Mouse (Mus musculus): ENCODE data around the gene Pecr.

The Pecr gene

GRCm38 (mm10) chr1:72293869-72294663, 10.0 kb upstream of the Pecr start:
- CTCF ChIA-PET, result no interaction called here
- POLR2A ChIA-PET, result interaction anchor here in 3 of 4 experiments (0.7 to 1.9 kb wide), 9 partner anchors 9 to 69 kb away, joined by 3 to 11 read pairs (median 3); partner anchors contain the start of genes Pecr (in 1 of the 3) and Tmem169 (in 1 of the 3)

- ChIA-PET CTCF (no interaction called here), POLR2A (interaction anchor here in 2 of 4 experiments (0.5 to 1.2 kb wide), 3 partner anchors 14 to 48 kb away, joined by 3 to 4 read pairs (median 3); no protein-coding TSS in a partner anchor)
Measured at GRCm38 (mm10) chr1:72291925-72292324, 7.8 kb upstream of the Pecr start.

GRCm38 (mm10) chr1:72291421-72291820, 7.3 kb upstream of the Pecr start:
- POLR2A ChIA-PET, result interaction anchor here in 1 of 4 experiments (1.2 to 1.9 kb wide), 2 partner anchors 16 to 47 kb away, joined by 3 to 7 read pairs; partner anchors contain the start of gene Xrcc5
- CTCF ChIA-PET, result no interaction called here

GRCm38 (mm10) chr1:72290896-72291295, 6.8 kb upstream of the Pecr start:
- ChIA-PET POLR2A (interaction anchor here in 3 of 4 experiments (0.8 to 1.9 kb wide), 4 partner anchors 17 to 36 kb away, joined by 4 to 10 read pairs (median 6); partner anchors contain the start of gene Xrcc5 (in 1 of the 3)), CTCF (no interaction called here)

- ChIA-PET CTCF (interaction anchor here in 1 of 4 experiments (1.0 kb wide), 1 partner anchor 15 kb away, joined by 4 read pairs; no protein-coding TSS in a partner anchor), POLR2A (interaction anchor here in 2 of 4 experiments (1.3 to 5.8 kb wide), 3 partner anchors 16 to 32 kb away, joined by 3 to 78 read pairs (median 3); no protein-coding TSS in a partner anchor)
Measured at GRCm38 (mm10) chr1:72288527-72289150, 4.5 kb upstream of the Pecr start.

- POLR2A ChIA-PET, result interaction anchor here (0.7 to 5.8 kb wide), 8 partner anchors 11 to 44 kb away, joined by 3 to 78 read pairs (median 4); partner anchors contain the start of gene Xrcc5 (in 1 of the 4)
- CTCF ChIA-PET, result interaction anchor here in 2 of 4 experiments (0.5 to 1.0 kb wide), 2 partner anchors 16 to 139 kb away, joined by 4 to 6 read pairs; no protein-coding TSS in a partner anchor
Measured at GRCm38 (mm10) chr1:72287893-72288292, 3.8 kb upstream of the Pecr start.

- POLR2A ChIA-PET, result interaction anchor here (0.5 to 5.8 kb wide), 12 partner anchors 10 to 105 kb away, joined by 3 to 78 read pairs (median 4); no protein-coding TSS in a partner anchor
- CTCF ChIA-PET, result interaction anchor here in 1 of 4 experiments (0.5 kb wide), 1 partner anchor 428 kb away, joined by 5 read pairs; no protein-coding TSS in a partner anchor
Measured at GRCm38 (mm10) chr1:72286904-72287303, 2.8 kb upstream of the Pecr start.

GRCm38 (mm10) chr1:72284539-72284938, 425 bp upstream of the Pecr start:
- CTCF ChIA-PET, result interaction anchor here (0.6 to 2.1 kb wide), 6 partner anchors 29 to 171 kb away, joined by 3 to 9 read pairs (median 4); no protein-coding TSS in a partner anchor
- POLR2A ChIA-PET, result interaction anchor here (0.6 to 5.8 kb wide), 65 partner anchors 9 to 572 kb away, joined by 3 to 78 read pairs (median 5); partner anchors contain the start of genes Xrcc5 (in 3 of the 4), Mreg (in 1 of the 4), Rpl37a (in 1 of the 4) and Smarcal1 (in 1 of the 4)

- CTCF ChIA-PET, result no interaction called here
- POLR2A ChIA-PET, result interaction anchor here in 3 of 4 experiments (0.6 to 4.1 kb wide), 9 partner anchors 21 to 50 kb away, joined by 3 to 27 read pairs (median 16); no protein-coding TSS in a partner anchor
Measured at GRCm38 (mm10) chr1:72282604-72283003, 1.5 kb downstream of the Pecr start.

GRCm38 (mm10) chr1:72278085-72278484, 6.0 kb downstream of the Pecr start:
- CTCF ChIA-PET, result interaction anchor here in 1 of 4 experiments (0.6 kb wide), 1 partner anchor 25 kb away, joined by 4 read pairs; no protein-coding TSS in a partner anchor

GRCm38 (mm10) chr1:72263099-72263498, 21.0 kb downstream of the Pecr start:
- ChIA-PET POLR2A (interaction anchor here in 3 of 4 experiments (0.7 to 6.7 kb wide), 14 partner anchors 7 to 46 kb away, joined by 3 to 79 read pairs (median 4); partner anchors contain the start of genes Pecr (in 1 of the 3) and Tmem169 (in 1 of the 3)), CTCF (no interaction called here)

More at GRCm38 (mm10) chr1:72278085-72278484, 6.0 kb downstream of the Pecr start:
- POLR2A ChIA-PET, result interaction anchor here in 3 of 4 experiments (0.9 to 3.2 kb wide), 14 partner anchors 9 to 528 kb away, joined by 3 to 23 read pairs (median 4); no protein-coding TSS in a partner anchor

GRCm38 (mm10) chr1:72256381-72257256, 27.5 kb downstream of the Pecr start:
- ChIA-PET CTCF (interaction anchor here in 2 of 4 experiments (0.6 kb wide), 2 partner anchors 11 to 464 kb away, joined by 3 to 6 read pairs; no protein-coding TSS in a partner anchor), POLR2A (interaction anchor here (0.5 to 67.4 kb wide), 55 partner anchors 8 to 617 kb away, joined by 3 to 4494 read pairs (median 13); partner anchors contain the start of genes Pecr (in 3 of the 4), Tmem169 (in 3 of the 4), Xrcc5 (in 3 of the 4) and Mreg (in 2 of the 4))

GRCm38 (mm10) chr1:72255854-72256175, 28.3 kb downstream of the Pecr start:
- POLR2A ChIA-PET, result interaction anchor here (0.6 to 67.4 kb wide), 76 partner anchors 8 to 617 kb away, joined by 3 to 4494 read pairs (median 8); partner anchors contain the start of genes Pecr (in 4 of the 4), Tmem169 (in 4 of the 4), Xrcc5 (in 3 of the 4) and Mreg (in 1 of the 4)
- CTCF ChIA-PET, result interaction anchor here in 1 of 4 experiments (1.2 kb wide), 1 partner anchor 23 kb away, joined by 4 read pairs; no protein-coding TSS in a partner anchor

GRCm38 (mm10) chr1:72255062-72255853, 28.9 kb downstream of the Pecr start:
- ChIA-PET CTCF (interaction anchor here in 2 of 4 experiments (0.6 to 1.2 kb wide), 3 partner anchors 22 to 597 kb away, joined by 3 to 5 read pairs (median 4); partner anchors contain the start of gene Xrcc5 (in 1 of the 2)), POLR2A (interaction anchor here (0.6 to 67.4 kb wide), 101 partner anchors 8 to 1607 kb away, joined by 3 to 4494 read pairs (median 6); partner anchors contain the start of genes Pecr (in 4 of the 4), Tmem169 (in 4 of the 4), Mreg (in 3 of the 4) and Xrcc5 (in 3 of the 4))

- POLR2A ChIA-PET, result interaction anchor here (0.6 to 67.4 kb wide), 93 partner anchors 10 to 1608 kb away, joined by 3 to 4494 read pairs (median 6); partner anchors contain the start of genes Pecr (in 4 of the 4), Tmem169 (in 4 of the 4), Mreg (in 3 of the 4) and Igfbp2 (in 2 of the 4)
- CTCF ChIA-PET, result interaction anchor here in 2 of 4 experiments (0.6 to 1.2 kb wide), 2 partner anchors 22 to 598 kb away, joined by 3 to 4 read pairs; no protein-coding TSS in a partner anchor
Measured at GRCm38 (mm10) chr1:72254545-72255061, 29.5 kb downstream of the Pecr start.

All from embryonic stem cell, embryonic (primary cell).